Mouse (Mus musculus) cerebellum, postnatal 36 days (tissue): ENCODE results near the gene Gm20388.

Source experiments
- DNase-seq, 2 experiments: peaks; one replicate each; pipeline ENCODE4 v3.0.0; 2021 to 2022; ENCODE audit warnings: mixed read lengths in 2 of 2

Gene Gm20388

DNA sequence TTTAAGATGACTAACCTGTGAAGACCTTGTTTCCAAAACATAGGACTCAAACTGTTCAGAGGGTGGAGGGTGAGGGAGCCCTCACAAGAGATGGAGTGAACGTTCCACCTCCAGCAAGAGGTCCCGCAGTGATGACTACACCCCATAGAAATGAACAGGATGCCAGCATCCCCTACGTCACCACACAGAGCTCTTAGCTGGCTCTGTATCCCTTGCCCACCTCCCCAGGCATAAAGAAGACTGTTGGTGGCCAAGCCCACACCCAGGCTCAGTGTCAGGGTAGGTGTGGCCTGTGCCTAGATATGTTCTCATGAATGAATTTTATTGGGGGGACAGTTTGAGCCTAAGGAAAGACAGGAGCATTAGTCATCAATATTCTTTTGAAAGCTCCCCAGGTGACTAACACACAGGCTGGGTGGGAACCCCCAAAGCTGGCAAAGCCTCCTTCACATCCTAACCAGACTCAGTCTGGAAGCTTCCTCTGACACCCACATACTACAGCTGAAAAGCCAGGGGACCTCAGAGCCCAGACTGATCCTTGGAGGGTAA lies 2638.3 kb downstream of the Gm20388 start:
- no peak for DNase-seq

DNA sequence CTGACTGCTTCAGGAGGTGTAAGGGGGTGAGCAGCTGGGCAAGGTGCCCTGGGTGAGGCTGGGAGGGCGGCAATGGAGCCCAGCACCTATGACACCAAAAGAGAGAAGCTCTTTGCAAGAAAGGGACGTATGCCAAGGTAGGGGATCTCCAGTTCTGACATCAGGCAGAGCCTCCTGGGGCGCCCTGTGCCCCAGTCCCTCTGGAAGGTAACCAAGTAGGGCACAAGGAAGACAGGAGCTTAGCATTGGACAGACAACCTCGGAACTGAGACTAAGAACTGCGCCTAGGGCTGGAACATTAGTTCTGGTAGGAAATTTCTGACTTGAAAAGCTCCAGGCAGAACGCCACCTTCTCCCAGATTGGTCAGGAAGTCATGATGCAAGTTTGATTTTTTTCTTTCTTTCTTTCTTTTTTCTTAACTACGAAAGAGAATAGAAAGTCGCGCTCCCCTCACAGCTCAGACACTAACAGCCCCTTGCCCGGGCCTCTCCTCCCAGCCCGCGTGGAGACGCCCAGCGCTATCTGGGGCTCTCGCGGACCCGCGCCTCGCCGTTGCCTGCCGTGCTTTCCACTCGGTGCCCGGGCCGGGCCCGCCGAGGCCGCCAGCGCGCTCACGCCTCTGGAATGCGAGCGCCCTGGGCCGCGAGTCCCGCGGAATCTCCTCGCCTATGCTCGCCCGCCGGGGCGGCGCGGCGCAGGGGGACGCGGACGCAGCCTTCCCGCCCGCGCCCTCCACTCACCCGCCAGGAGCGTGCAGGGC lies 2639.8 kb downstream of the Gm20388 start:
- no peak for DNase-seq

DNA sequence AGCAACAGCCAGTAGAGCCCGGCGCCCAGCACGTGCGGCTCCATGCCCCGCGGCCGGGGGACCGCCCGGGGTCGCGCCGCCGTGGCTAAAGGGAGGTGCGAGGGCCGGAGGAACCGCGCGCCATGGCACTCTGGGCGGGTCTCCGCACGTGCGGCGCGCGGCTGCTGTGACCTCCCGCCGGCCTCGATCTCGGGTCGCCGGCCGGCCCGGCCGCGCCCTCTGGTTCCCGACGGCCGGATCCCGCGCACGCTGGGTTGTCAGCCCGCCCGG lies 2640.3 kb downstream of the Gm20388 start:
- DNase-seq: no peak

DNA sequence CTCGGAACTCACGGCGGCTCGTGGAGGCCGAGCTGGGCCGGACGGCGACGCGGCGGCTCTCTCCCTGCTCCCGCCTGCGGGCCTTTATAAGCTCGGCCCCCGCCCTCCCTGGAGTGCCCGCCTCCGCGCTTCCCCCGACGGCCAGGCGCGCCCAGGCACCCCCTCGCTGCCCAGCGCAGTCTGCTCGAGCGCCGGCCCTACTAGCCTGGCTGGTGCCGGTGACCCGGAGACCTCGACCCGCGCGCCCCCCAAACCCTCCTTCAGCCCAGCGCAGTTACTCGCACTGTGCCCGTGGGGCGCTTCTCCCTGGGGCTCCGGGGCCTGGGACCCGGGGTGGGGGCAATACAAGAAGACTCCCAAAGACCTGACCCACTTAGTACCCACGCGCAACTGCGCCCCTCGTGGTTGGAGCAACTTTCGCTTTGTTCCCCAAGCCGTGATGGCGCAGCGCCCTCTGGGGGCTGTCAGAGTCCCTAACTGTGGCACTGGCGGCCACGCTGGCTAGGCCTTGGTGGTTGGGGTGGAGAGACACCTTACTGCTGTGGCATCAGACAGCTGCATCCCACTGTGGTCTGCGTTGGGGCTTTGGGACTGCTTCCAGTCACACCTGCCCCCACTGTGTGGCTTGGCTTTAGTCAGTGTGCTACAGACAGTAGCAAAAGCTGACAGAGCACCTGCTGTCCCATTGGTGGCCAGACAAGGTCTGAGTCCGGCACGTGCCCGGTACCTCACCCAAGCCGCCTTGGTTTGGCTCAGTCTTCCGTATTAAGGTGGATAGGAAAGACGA lies 2640.8 kb downstream of the Gm20388 start, which contains the start of gene Piezo1:
Gene Piezo1 (minus strand): TSS at position 65 of the 787 bp plus-strand sequence.
- peak; percentile 61 to 68 for DNase-seq

DNA sequence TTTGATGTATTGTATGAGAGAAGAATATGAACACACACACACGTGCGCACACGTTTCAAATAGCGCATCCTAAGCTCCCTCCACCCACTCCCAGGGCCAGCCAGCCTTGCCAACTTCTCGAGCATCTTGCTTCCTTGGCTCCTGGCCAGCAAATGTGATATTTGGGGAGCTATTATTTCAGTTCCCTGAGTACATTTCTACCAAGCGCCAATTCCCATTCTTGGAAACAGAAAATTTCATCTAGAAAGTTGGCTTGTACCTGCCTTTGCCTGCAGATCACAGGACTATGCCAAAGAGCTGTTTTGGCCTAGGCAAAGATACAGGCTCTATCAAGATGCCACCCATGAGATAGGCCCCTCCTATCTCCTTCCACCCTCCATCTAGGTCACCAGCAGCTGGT lies 2644.1 kb downstream of the Gm20388 start:
- peak; percentile 53 to 60 for DNase-seq

DNA sequence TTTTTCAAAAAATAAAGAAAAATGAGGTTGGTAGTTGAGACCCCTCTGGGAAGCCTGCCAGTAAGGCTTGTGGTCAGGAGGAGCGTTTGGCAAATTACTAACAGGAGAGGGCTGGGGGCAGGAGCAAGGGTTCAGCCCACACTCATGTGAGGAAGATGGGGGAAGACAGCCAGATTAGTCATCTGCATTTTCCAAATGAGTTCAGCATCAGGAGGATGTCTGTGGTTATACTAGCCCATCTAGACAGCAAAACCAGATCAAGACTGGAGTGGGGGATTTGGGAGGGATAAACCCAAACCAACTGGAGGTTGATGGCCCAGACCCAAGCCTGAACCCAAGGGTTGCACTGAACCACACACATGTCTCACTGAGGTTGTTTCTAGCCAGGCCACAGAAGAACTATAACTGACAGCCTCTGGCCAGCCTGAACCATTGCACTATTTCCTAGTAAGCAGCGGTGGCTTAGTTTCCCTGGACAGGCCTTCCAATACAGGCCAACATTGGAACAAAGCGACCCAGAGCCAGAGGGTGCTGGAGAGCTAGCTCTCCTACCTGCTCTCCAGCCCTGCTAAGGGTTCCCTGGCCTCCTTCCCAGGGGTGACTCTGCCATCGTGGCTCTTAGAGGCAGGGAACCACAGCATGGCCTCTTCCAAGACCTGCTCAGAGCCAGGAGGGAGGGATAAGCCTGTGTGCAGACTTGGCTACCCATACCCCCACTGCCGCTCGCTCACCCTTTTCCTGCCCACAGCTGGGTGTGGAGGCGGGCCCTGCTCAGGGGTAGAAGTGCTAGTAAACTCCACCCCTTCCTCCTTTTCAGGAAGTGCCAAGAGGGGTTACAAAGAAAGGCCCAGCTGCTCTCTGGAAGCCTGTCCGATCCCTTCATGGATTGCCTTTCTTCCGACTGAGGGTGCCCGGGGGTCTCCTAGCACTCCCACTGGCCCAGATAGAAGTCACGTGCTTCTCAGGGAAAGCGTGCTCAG lies 2645.7 kb downstream of the Gm20388 start:
- no peak for DNase-seq

DNA sequence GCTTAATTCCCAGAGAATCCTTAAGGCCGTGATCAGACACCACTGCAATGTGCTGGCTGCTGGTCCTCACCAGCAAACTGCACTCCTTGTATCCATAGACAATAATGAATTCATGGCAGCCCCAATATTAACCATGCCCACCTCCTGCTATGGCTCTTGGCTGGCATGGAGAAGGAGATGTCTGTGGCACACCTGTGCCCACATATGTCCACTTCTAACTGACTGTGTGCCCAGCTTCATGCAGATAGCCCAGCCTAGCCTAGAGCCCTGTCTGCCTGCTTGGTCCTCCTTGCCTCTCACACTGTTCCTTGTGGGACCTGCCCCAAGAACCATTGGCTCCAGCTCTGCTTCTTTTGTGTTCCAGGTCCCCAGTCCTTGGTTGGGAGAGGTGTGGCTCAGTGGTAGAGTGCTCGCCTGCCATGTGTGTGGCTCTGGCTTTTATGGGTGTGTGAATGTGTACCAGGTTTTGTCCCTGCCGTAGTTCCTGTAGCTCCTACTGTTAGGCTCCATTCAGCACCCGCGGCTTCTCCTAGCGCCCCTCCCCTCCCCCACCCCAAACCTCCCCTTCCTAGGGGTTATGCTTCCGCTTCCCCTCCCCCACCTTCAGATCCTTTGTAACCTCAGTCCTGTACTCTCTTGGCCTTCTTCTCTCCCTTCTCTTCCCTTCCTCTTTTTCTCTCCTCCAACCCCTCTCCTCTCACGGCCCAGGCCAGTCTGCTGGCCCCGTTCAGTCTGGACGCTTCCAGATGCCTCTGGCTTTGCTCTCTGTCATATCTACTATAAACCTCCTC lies 2646.8 kb downstream of the Gm20388 start:
- DNase-seq: peak; percentile 30 to 39

DNA sequence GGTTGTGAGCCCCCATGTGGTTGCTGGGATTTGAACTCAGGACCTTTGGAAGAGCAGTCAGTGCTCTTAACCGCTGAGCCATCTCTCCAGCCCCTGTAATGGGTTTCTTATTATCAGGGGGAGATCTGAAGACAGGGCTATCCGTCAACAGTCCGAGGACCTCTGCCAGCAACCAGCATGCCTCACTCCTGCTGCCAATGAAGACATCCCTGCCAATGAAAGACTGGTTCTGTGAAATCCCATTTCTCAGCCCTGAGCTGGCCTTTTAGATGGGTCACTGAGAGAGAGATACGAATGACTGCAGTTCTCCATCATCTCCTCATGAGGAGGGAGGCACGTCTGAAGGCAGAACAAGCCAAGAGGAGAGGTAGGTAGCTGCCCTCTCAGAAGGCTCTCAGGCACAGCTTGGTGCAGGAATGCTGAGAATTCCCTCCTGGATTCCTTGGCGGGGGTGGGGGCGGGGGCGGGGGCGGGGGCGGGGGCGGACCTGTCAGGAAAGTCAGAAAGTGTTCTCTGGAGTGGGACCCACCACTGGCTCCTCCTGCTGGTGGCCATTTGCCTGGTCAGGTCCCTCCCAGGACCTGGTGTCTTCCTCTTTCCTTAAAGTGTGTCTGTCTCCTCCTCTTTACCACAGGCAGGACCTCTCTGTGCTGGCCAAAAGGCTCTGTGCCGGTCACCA lies 2648.2 kb downstream of the Gm20388 start:
- DNase-seq: peak; percentile 28 to 32

DNA sequence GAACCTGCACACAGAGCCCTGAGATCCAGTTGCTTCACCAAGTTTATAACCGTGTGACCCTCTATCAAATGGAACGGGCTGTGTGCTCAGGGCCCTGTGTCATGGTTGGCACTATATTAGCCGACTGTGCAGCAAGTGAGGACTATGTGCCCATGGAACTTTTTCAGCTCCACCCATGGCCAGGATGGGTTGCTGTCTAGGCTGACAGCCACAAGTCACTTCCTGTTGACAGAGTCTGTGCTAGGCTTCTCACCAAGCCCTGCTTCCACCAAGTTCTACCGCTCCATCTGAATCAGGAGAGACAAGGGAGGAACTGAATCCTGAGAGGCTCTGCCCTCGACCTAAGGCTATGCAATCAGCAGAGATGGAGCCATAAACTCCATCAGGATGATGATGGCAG lies 2650.6 kb downstream of the Gm20388 start:
- DNase-seq: no peak

DNA sequence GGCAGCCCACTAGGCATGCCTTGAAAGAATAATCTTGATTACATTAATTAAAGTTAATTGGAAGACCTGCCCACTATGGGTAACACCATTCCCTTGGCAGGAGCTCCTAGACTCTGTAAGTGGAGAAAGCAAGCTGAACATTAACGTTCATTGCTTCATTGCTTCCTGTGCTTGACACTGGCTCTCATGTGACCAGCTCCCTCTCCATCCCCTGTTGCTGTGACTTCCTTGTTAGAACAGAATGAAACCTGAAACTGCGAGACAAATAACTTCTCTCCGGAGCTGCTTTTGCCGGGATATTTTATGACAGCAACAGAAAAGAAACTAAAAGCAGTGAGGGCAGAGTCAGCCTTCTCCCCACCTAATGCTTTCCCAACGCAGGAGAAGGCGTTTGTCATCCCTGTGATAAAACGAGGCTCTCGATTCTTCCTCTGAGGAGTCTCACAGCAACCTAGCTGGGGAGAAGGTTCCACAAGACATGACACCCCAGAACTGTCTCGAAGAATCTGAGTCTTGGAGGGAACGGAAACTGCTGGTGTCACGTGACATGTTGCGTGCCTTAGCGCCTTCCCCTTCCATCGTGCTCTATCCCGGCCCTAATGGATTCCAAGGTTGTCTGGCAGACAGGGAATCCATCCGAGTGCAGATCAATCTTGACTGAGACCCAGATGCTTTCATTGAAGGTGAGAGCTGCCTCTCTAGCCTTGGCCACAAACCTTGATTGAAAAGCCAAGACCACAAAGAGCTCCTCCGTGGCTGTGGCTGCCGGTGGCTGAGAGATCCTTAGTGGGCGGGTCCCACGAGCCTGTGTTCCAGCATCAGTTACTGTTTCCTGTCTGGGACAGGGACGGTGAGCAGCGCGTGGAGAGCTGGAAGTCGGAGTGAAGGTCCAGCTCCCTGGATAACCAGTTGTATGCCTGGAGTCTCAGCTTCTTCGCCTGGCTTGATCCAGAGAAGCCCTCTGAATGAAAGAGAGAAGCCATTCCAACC lies 2654.0 kb downstream of the Gm20388 start:
- DNase-seq: no peak

DNA sequence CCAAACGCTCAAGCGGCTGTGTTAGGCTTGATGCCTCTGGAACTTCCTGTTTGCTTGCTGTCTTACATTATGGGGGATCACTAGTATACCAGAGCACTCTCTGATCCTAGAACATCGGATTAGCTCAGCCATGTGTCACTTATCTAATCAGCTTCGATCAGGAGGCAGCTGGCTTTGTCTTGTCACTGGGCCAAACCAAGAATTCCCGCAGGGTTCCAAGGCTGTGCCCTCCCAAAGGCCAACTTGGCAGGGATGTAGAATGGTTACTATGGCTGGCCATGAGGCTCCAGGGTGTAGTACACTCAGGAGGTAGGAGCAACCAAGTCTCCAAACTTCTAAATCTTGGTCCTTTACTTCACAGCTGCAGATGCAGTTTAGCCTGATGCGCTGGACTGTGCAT lies 2656.1 kb downstream of the Gm20388 start:
- DNase-seq: peak in 1 of 2 experiments; percentile 28

DNA sequence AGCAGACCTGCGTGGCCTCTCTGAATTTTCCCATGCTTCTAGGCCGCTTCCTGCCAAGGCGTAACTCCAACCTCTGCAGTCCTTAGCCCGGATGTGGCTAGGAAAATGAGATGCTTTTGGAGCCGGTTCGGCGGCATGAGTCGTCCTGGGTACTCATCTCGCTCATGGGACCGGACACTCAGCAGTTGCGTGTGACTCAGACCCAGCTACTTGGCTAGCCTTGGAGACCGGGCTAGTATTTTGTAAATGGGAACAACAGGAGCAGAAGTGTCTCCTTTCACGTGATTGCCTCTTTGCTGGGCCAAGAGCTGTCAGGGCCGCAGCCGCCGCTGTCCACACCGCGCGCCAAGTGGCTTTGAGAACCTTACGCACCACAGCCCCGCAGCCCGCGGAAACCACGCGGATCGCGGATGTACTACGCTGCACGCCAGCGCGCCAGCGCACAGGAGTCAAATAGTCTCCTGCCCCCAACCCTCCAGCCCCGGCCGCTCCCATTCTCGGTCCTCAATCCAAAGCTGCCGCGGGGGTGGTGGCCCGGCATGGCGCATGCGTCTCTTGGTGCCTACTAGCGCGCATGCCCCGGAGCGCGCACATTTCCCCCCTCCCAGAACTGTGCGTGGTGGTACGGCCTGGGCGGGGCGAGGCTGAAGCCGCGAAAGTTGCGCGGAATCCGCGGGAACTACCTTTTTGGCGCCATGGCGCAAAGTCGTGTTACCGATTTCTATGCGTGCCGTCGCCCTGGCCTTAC lies 2656.9 kb downstream of the Gm20388 start, which contains the start of gene Cdt1:
Gene Cdt1 (plus strand): TSS at position 655 of the 748 bp plus-strand sequence.
- peak; percentile 94 to 97 for DNase-seq

DNA sequence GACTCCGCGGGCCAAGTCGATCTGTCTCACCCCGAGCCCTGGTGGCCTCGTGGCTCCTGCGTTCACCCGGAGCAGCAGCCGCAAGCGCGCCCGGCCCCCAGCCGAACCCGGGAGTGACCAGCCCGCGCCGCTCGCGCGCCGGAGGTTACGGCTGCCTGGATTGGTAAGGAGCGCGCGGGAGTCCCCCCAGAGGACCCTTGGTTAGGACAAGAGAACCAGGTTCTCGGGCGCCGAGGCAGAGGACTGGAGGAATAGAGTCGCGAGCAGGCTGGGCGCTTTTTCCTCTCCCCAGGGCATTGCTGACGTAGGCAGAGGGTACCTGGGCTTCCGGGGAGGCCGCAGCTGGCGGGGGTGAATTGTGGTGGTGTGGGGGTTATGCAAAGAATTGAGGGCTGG lies 2657.5 kb downstream of the Gm20388 start:
- no peak for DNase-seq

DNA sequence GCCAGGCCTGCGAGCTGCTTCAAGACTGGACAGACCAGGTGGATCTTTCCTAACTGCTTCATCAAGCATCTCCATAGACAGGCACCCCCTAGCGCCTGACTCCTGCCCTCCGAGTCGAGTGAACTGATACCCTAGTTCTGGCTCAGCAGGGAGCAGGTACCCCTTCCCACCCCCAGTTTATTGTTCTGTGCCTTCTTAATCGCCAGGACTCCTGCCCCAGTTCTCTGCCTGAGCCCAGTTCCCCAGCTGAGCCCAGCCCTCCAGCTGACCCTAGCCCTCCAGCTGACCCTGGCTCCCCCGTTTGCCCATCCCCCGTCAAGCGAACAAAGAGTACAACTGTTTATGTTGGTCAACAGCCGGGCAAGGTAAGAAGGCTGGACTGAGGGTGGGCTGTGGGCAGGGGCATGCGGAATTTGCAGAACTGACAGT lies 2658.3 kb downstream of the Gm20388 start:
- no peak for DNase-seq

DNA sequence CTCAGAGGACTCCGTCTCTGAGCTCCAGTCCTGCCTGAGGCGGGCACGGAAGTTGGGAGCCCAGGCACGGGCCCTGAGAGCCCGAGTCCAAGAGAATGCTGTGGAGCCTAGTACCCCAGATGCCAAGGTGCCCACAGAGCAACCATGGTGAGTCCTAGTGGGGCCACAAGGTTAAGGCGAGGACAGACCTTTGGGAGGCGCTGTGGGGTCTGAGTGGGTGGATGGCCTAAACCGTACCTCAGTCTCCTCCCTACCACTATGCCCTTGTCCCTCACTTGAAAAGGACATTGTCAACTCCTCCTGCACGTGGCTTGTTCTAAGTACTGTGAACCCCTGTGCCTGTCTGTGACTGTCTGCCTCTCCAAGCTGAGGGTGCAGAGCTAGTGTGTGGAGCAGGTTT lies 2658.7 kb downstream of the Gm20388 start:
- DNase-seq: no peak

DNA sequence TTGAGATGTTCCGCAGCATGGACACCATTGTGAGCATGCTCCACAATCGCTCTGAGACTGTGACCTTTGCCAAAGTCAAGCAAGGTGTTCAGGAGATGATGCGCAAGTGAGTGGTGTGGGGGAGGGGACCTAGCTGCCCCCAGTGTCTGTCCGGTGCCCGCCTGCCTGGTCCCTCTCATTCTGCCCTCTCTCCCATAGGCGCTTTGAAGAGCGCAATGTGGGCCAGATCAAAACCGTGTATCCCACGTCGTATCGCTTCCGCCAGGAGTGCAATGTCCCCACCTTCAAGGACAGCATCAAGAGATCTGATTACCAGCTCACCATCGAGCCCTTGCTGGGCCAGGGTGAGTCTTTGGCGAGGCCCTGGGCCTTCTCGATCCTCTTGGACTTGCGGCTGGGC lies 2659.4 kb downstream of the Gm20388 start:
- DNase-seq: no peak

DNA sequence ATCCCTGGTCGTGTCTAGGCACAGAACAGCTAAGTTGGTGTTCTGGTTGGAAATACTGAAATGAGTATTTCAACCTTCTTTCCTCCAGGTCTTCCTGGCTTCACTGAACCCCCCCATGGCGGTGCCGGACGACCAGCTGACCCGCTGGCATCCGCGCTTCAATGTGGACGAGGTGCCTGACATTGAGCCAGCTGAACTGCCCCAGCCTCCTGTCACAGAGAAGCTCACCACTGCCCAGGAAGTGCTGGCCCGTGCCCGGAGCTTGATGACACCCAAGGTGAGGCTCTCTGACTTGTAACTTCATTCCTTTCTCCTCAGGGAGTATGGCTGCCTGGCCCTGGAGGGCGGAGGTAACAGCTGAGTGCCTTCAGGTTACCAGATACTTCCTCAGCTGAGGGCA lies 2660.5 kb downstream of the Gm20388 start:
- DNase-seq: peak; percentile 64 to 75

DNA sequence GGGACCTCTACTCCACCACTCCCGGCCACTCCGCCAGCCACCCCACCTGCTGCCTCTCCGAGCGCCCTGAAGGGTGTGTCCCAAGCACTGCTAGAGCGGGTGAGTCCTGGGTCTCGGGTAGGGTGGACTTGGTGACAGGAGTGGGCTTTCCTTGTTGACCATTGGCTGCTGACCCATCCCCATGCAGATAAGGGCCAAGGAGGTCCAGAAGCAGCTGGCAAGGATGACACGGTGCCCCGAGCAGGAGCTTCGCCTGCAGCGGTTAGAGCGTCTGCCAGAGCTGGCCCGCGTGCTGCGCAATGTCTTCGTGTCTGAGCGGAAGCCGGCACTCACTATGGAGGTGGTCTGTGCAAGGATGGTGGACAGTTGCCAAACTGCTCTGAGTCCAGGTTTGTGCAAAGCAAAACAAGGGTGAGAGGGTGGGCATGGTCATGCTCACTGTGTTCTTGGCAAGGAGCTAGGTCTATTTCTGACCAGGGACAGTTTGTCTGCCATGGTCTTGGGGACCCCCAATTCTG lies 2661.2 kb downstream of the Gm20388 start:
- no peak for DNase-seq

DNA sequence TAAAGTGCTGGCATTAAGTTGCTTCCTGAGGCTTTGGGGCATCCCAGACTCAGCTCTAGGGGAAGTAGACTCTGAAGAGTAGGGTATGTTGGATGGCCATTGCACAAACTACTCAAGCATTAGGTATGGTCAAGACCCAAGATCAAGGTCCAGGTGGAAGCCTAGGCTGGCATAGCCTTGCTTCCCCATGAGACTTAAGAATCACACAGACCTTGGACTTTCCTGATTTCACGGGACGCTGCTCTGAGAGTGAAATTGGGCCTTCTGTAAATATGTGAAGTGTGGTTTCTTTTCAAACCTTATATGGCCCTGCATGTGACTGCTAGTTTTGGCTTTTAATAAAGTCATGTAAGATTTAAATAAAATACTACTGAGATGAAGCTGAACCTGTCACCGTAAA lies 2662.1 kb downstream of the Gm20388 start:
- no peak for DNase-seq
